Mouse (Mus musculus) adrenal gland, postnatal 4 days (tissue): ENCODE results near the gene Rps27. TPM values are rescaled to one million over a fixed set of nuclear protein-coding genes. Genes with fewer than 3 reads are reported as not detected.

ENCODE experiments used
- DNase-seq, 2 experiments: peaks; one replicate each; pipeline ENCODE4 v3.0.0; 2021 to 2022; ENCODE audit warnings: low spot score in 2 of 2, mixed read lengths in 2 of 2
- total RNA-seq, 2 experiments: library from RNA; stranded (reverse); gene quantifications; 2 replicates each; pipeline ENCODE4 v1.2.3; 2021

Rps27 gene
- total RNA-seq, 2 experiments from 2014 or later = 2,496 to 2,695 TPM

GRCm38 (mm10) chr3:90190859-90191510 is 22.5 kb downstream of the Rps27 start:
- DNase-seq = no peak

GRCm38 (mm10) chr3:90183581-90183980 is 29.9 kb downstream of the Rps27 start:
- no peak for DNase-seq

DNA sequence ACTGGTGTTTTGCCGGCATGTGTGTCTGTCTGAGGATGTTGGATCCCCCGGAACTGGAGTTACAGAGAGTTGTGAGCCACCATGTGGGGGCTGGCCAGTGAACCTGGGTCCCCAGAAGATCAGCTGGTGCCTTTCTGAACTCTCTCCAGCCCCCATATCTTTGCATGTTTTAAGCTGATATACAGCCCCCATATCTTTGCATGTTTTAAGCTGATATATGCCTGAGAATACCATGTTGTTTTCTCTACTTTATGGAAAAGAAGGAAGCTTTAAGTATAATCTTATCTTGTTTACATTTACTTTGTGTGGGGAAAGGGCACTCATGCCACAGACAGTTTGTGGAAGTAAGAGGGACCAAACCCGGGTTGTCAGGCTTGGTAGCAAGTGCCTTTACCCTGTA is 33.9 kb downstream of the Rps27 start:
- no peak for DNase-seq

Other genes starting within 250 kb of the Rps27 start
- 100 to 1,000 TPM in 1 of 2 experiments, 10 to 100 TPM in 1; 91.3 to 102 TPM for gene Hax1, start 214.9 kb downstream of the Rps27 start, total RNA-seq
- gene 4933434E20Rik, start 162.0 kb downstream of the Rps27 start, total RNA-seq = 10 to 100 TPM; 81.3 to 83.7 TPM
- 100 to 1,000 TPM; 217 to 233 TPM for gene Ubap2l, start 161.0 kb downstream of the Rps27 start, total RNA-seq
- gene Tpm3, start 141.0 kb downstream of the Rps27 start, total RNA-seq = 100 to 1,000 TPM; 234 to 246 TPM
- under 1 TPM; 0.45 to 0.48 TPM for gene Nup210l, start 109.5 kb downstream of the Rps27 start, total RNA-seq
- gene Rab13, start within 50 bp of the Rps27 start, total RNA-seq = 10 to 100 TPM; 52.7 to 56.4 TPM
- 10 to 100 TPM; 62.8 to 64.6 TPM for gene Jtb, start 17.9 kb upstream of the Rps27 start, total RNA-seq
- under 1 TPM; 0.87 to 0.98 TPM for gene Creb3l4, start 29.9 kb upstream of the Rps27 start, total RNA-seq
- 100 to 1,000 TPM; 136 TPM for gene Slc39a1, start 34.5 kb upstream of the Rps27 start, total RNA-seq
- gene Crtc2, start 40.5 kb upstream of the Rps27 start, total RNA-seq = 10 to 100 TPM; 57.6 to 57.9 TPM
- 10 to 100 TPM; 15.5 to 17.4 TPM for gene Dennd4b, start 51.5 kb upstream of the Rps27 start, total RNA-seq
- gene Gatad2b, start 79.5 kb upstream of the Rps27 start, total RNA-seq = 100 to 1,000 TPM in 1 of 2 experiments, 10 to 100 TPM in 1; 90.7 to 105 TPM
- 10 to 100 TPM; 76.7 to 83.4 TPM for gene Slc27a3, start 176.3 kb upstream of the Rps27 start, total RNA-seq
- gene Ints3, start 220.0 kb upstream of the Rps27 start, total RNA-seq = 10 to 100 TPM; 56.4 to 57.6 TPM